Mouse (Mus musculus) lung, postnatal 0 days (tissue): Measurements from ENCODE around the gene Kcnn1. TPM values are rescaled to one million over a fixed set of nuclear protein-coding genes. Genes with fewer than 3 reads are reported as not detected.

Experiments used
- ATAC-seq: fragments of 200-750 bp; cut with Nextera tagmentation; 2 replicates; pipeline ENCODE4 v1.8.0; 2017; ENCODE audit warnings: moderate library complexity
- DNase-seq: peaks from one replicate; pipeline ENCODE4 v3.0.0-alpha.2; 2016; ENCODE audit warnings: low spot score
- H3K27ac ChIP-seq: fragments of 300-500 bp; sonication (generic); 2 replicates; pipeline ENCODE4 v1.5.1; 2014; ENCODE audit warnings: antibody characterized with exemption, mild to moderate bottlenecking, low read length, mixed read lengths
- H3K27me3 ChIP-seq: fragments of 300-500 bp; sonication (generic); replicated peaks from 2 replicates; pipeline ENCODE4 v1.6.1; 2014; ENCODE audit warnings: low read length, mixed read lengths; ENCODE audit not compliant: insufficient read depth
- H3K36me3 ChIP-seq: fragments of 300-500 bp; sonication (generic); 2 replicates; pipeline ENCODE4 v1.6.1; 2014; ENCODE audit warnings: low read length, mixed read lengths; ENCODE audit not compliant: insufficient read depth
- H3K4me1 ChIP-seq: fragments of 300-500 bp; sonication (generic); 2 replicates; pipeline ENCODE4 v1.6.1; 2014; ENCODE audit warnings: antibody characterized with exemption, low read depth, low read length, mixed read lengths; ENCODE audit not compliant: insufficient read depth
- H3K4me2 ChIP-seq: fragments of 300-500 bp; sonication (generic); replicated peaks from 2 replicates; pipeline ENCODE4 v1.6.1; 2014; ENCODE audit warnings: low read depth, mild to moderate bottlenecking, low read length, moderate library complexity, mixed read lengths
- H3K4me3 ChIP-seq: fragments of 300-500 bp; sonication (generic); 2 replicates; pipeline ENCODE4 v1.5.1; 2014; ENCODE audit warnings: low read depth, low read length
- H3K9ac ChIP-seq: fragments of 300-500 bp; sonication (generic); replicated peaks from 2 replicates; pipeline ENCODE4 v1.6.1; 2014; ENCODE audit warnings: low read depth, mild to moderate bottlenecking
- H3K9me3 ChIP-seq: fragments of 300-500 bp; sonication (generic); 2 replicates; pipeline ENCODE4 v1.6.1; 2016; ENCODE audit warnings: low read length, mixed read lengths
- CTCF ChIP-seq: IDR thresholded peaks from 2 replicates; pipeline ENCODE4 v1.5.1; 2016; ENCODE audit warnings: antibody characterized with exemption, mild to moderate bottlenecking
- EP300 ChIP-seq: IDR thresholded peaks from 2 replicates; pipeline ENCODE4 v1.6.1; 2016; ENCODE audit warnings: antibody characterized with exemption, mild to moderate bottlenecking, control low read depth
- WGBS: fragments of 180-500 bp; shearing (Covaris S2); extraction: QIAGEN DNeasy Blood & Tissue Kit; methylation state at CpG from one replicate; pipeline ENCODE4 v1.1.7; 2014; 5-methylcytosine and 5-hydroxymethylcytosine counted together
- polyA plus RNA-seq: library from polyadenylated mRNA; unstranded; fragments of >200 nt; fragmentation: Nextera tagmentation; extraction: Ambion mirVana; gene quantifications from 2 replicates; pipeline ENCODE4 v1.2.1, GENCODE M21; 2015

The Kcnn1 gene
- polyA plus RNA-seq, 1 experiment from 2014 or later, result 0.25 TPM

GRCm38 (mm10) chr8:70846371-70847154, 16.5 kb downstream of the Kcnn1 start:
- no peak overlapping the region for H3K9ac ChIP-seq
- ATAC-seq, result no peak
- H3K27me3 ChIP-seq, result no peaks in the 10 kb centered on the region
- no peaks in the 10 kb centered on the region for H3K9me3 ChIP-seq
- H3K4me1 ChIP-seq, result no peaks in the 10 kb centered on the region
- DNase-seq, result no peak
- H3K4me3 ChIP-seq, result no peak overlapping the region
- H3K4me2 ChIP-seq, result no peak overlapping the region
- TF ChIP-seq CTCF (peak; percentile 37), EP300 (no peak)
- 49% methylated on average over 15 of the region's 15 CpGs for WGBS
- H3K27ac ChIP-seq, result no peak overlapping the region
- H3K36me3 ChIP-seq, result no peaks in the 10 kb centered on the region

GRCm38 (mm10) chr8:70845108-70845507, 17.9 kb downstream of the Kcnn1 start:
- Histone ChIP-seq H3K4me3 (no peak overlapping the region), H3K4me2 (no peak overlapping the region), H3K9ac (no peak overlapping the region), H3K27me3 (no peaks in the 10 kb centered on the region), H3K9me3 (no peaks in the 10 kb centered on the region), H3K4me1 (peaks cover 2% of the 10 kb centered on the region; the same call in 1 of the 2 replicates), H3K36me3 (no peaks in the 10 kb centered on the region), H3K27ac (no peak overlapping the region)
- 45% methylated on average over 5 of the region's 5 CpGs for WGBS
- no peak for TF ChIP-seq EP300
- no peak for TF ChIP-seq CTCF
- DNase-seq (no peak), ATAC-seq (no peak)

- no peak overlapping the region for H3K9ac ChIP-seq
- DNase-seq (peak; percentile 87), ATAC-seq (no peak)
- no peaks in the 10 kb centered on the region for H3K36me3 ChIP-seq
- H3K27me3 ChIP-seq, result no peaks in the 10 kb centered on the region
- WGBS, result 1% methylated on average over 6 of the region's 6 CpGs
- no peak overlapping the region for H3K4me2 ChIP-seq
- H3K4me1 ChIP-seq, result peaks cover 2% of the 10 kb centered on the region; the same call in 1 of the 2 replicates
- H3K27ac ChIP-seq, result no peak overlapping the region
- H3K4me3 ChIP-seq, result no peak overlapping the region
- TF ChIP-seq EP300, result no peak
- peak; percentile 97 for TF ChIP-seq CTCF
- H3K9me3 ChIP-seq, result no peaks in the 10 kb centered on the region
Measured at GRCm38 (mm10) chr8:70844523-70844922, 18.5 kb downstream of the Kcnn1 start.

GRCm38 (mm10) chr8:70843941-70844340, 19.1 kb downstream of the Kcnn1 start:
- no peak for ATAC-seq
- H3K9me3 ChIP-seq, result no peaks in the 10 kb centered on the region
- no peak for TF ChIP-seq CTCF
- no peak for TF ChIP-seq EP300

GRCm38 (mm10) chr8:70843214-70843773, 19.8 kb downstream of the Kcnn1 start:
- Histone ChIP-seq H3K4me1 (peaks cover 2% of the 10 kb centered on the region), H3K27ac (no peak overlapping the region), H3K4me2 (no peak overlapping the region), H3K9ac (no peak overlapping the region), H3K27me3 (no peaks in the 10 kb centered on the region), H3K9me3 (no peaks in the 10 kb centered on the region), H3K4me3 (no peak overlapping the region), H3K36me3 (no peaks in the 10 kb centered on the region)
- no peak for TF ChIP-seq EP300
- TF ChIP-seq CTCF, result no peak
- ATAC-seq (no peak), DNase-seq (no peak)
- WGBS, result 86% methylated on average over 5 of the region's 5 CpGs

More at GRCm38 (mm10) chr8:70843941-70844340, 19.1 kb downstream of the Kcnn1 start:
- 89% methylated on average over 8 of the region's 8 CpGs for WGBS
- H3K27ac ChIP-seq, result no peak overlapping the region
- no peak overlapping the region for H3K4me2 ChIP-seq
- peaks cover 2% of the 10 kb centered on the region; the same call in 1 of the 2 replicates for H3K4me1 ChIP-seq
- no peaks in the 10 kb centered on the region for H3K27me3 ChIP-seq
- no peaks in the 10 kb centered on the region for H3K36me3 ChIP-seq
- DNase-seq, result no peak
- H3K4me3 ChIP-seq, result no peak overlapping the region
- no peak overlapping the region for H3K9ac ChIP-seq

- no peak overlapping the region for H3K4me2 ChIP-seq
- peaks cover 2% of the 10 kb centered on the region for H3K4me1 ChIP-seq
- no peak overlapping the region for H3K4me3 ChIP-seq
- no peak for ATAC-seq
- H3K36me3 ChIP-seq, result no peaks in the 10 kb centered on the region
- no peaks in the 10 kb centered on the region for H3K27me3 ChIP-seq
- no peak for DNase-seq
- 69% methylated on average over 25 of the region's 25 CpGs for WGBS
- no peak overlapping the region for H3K9ac ChIP-seq
- TF ChIP-seq CTCF, result no peak
- no peak for TF ChIP-seq EP300
- no peak overlapping the region for H3K27ac ChIP-seq
- no peaks in the 10 kb centered on the region for H3K9me3 ChIP-seq
Measured at GRCm38 (mm10) chr8:70842484-70842883, 20.6 kb downstream of the Kcnn1 start.
